Mouse (Mus musculus) forebrain, embryonic 11.5 days (tissue): ENCODE measurements around the gene Ackr2. TPM values are rescaled to one million over a fixed set of nuclear protein-coding genes. Genes with fewer than 3 reads are reported as not detected.

Experiments
- ATAC-seq: fragments of 200-750 bp; cut with Nextera tagmentation; replicated peaks from 2 replicates; pipeline ENCODE4 v1.8.0; 2017; ENCODE audit warnings: moderate TSS enrichment; ENCODE audit not compliant: low FRiP score
- DNase-seq: peaks from one replicate; pipeline ENCODE4 v3.0.0-alpha.2; 2017; ENCODE audit warnings: low spot score
- H3K27ac ChIP-seq: fragments of 300-500 bp; sonication (generic); 2 replicates; pipeline ENCODE4 v1.5.1; 2014; ENCODE audit warnings: low read depth, low read length
- H3K27me3 ChIP-seq: fragments of 300-500 bp; sonication (generic); 2 replicates; pipeline ENCODE4 v1.6.1; 2014; ENCODE audit warnings: mild to moderate bottlenecking, low read length, mixed read lengths; ENCODE audit not compliant: control insufficient read depth, insufficient read depth
- H3K36me3 ChIP-seq: fragments of 300-500 bp; sonication (generic); 2 replicates; pipeline ENCODE4 v1.6.1; 2014; ENCODE audit warnings: mild to moderate bottlenecking, low read length, moderate library complexity, mixed read lengths; ENCODE audit not compliant: control insufficient read depth, insufficient read depth
- H3K4me1 ChIP-seq: fragments of 300-500 bp; sonication (generic); replicated peaks from 2 replicates; pipeline ENCODE4 v1.6.1; 2014; ENCODE audit warnings: low read length, mixed read lengths; ENCODE audit not compliant: control insufficient read depth, insufficient read depth
- H3K4me2 ChIP-seq: fragments of 300-500 bp; sonication (generic); 2 replicates; pipeline ENCODE4 v1.6.1; 2014; ENCODE audit warnings: low read depth, mild to moderate bottlenecking, low read length, moderate library complexity, mixed read lengths; ENCODE audit not compliant: severe bottlenecking
- H3K4me3 ChIP-seq: fragments of 300-500 bp; sonication (generic); 2 replicates; pipeline ENCODE4 v1.5.1; 2014; ENCODE audit warnings: low read depth, low read length
- H3K9ac ChIP-seq: fragments of 300-500 bp; sonication (generic); 2 replicates; pipeline ENCODE4 v1.6.1; 2014; ENCODE audit warnings: low read length
- H3K9me3 ChIP-seq: fragments of 300-500 bp; sonication (generic); 2 replicates; pipeline ENCODE4 v1.6.1; 2016; ENCODE audit warnings: low read length, mixed read lengths; ENCODE audit not compliant: control insufficient read depth
- WGBS: fragments of 180-500 bp; shearing (Covaris S2); extraction: QIAGEN DNeasy Blood & Tissue Kit; methylation state at CpG from one replicate; pipeline ENCODE4 v1.1.7; 2014; 5-methylcytosine and 5-hydroxymethylcytosine counted together
- polyA plus RNA-seq: library from polyadenylated mRNA; unstranded; fragments of >200 nt; fragmentation: Nextera tagmentation; extraction: Ambion mirVana; gene quantifications from 2 replicates; pipeline ENCODE4 v1.2.1, GENCODE M21; 2014

Gene Ackr2
- polyA plus RNA-seq, 1 experiment from 2014 or later: 1.4 TPM

GRCm38 (mm10) chr9:121948431-121948830 is 50.3 kb downstream of the Ackr2 start:
- no peak for ATAC-seq
- H3K36me3 ChIP-seq: no peaks in the 10 kb centered on the region
- no peak overlapping the region for H3K4me3 ChIP-seq
- no peaks in the 10 kb centered on the region for H3K27me3 ChIP-seq
- H3K4me1 ChIP-seq: peaks cover 1% of the 10 kb centered on the region; the same call in 1 of the 2 replicates
- no peak overlapping the region for H3K27ac ChIP-seq
- no peak overlapping the region for H3K9ac ChIP-seq
- no peak overlapping the region for H3K4me2 ChIP-seq
- no peak for DNase-seq
- 87% methylated on average over 4 of the region's 4 CpGs for WGBS
- no peaks in the 10 kb centered on the region for H3K9me3 ChIP-seq

GRCm38 (mm10) chr9:121950418-121951113 is 52.4 kb downstream of the Ackr2 start, which contains the start of gene Fam198a:
Gene Fam198a, plus strand, starts transcription at chr9:121950988.
- peak within 1 kb of the TSS; percentile 28; the same call in 1 of the 2 replicates for H3K4me2 ChIP-seq
- no peak within 1 kb of the TSS for H3K4me3 ChIP-seq
- peak within 1 kb of the TSS; percentile 12; the same call in 1 of the 2 replicates for H3K27ac ChIP-seq
- H3K4me1 ChIP-seq: peaks cover 1% of the 10 kb centered on the region; the same call in 1 of the 2 replicates
- H3K9me3 ChIP-seq: no peaks in the 10 kb centered on the region
- ATAC-seq (peak; percentile 83), DNase-seq (peak; percentile 70)
- no peaks in the 10 kb centered on the region for H3K36me3 ChIP-seq
- H3K9ac ChIP-seq: peak within 1 kb of the TSS; percentile 7; the same call in 1 of the 2 replicates
- no peaks in the 10 kb centered on the region for H3K27me3 ChIP-seq
- WGBS: 19% methylated on average over 14 of the region's 14 CpGs

GRCm38 (mm10) chr9:121951114-121951423 is 52.9 kb downstream of the Ackr2 start:
- H3K4me3 ChIP-seq: no peak overlapping the region
- peaks cover 1% of the 10 kb centered on the region; the same call in 1 of the 2 replicates for H3K4me1 ChIP-seq
- no peaks in the 10 kb centered on the region for H3K9me3 ChIP-seq
- DNase-seq: no peak
- H3K27ac ChIP-seq: no peak overlapping the region
- H3K36me3 ChIP-seq: no peaks in the 10 kb centered on the region
- no peaks in the 10 kb centered on the region for H3K27me3 ChIP-seq
- 37% methylated on average over 4 of the region's 4 CpGs for WGBS
- H3K4me2 ChIP-seq: peak overlapping the region; percentile 28; the same call in 1 of the 2 replicates
- H3K9ac ChIP-seq: peak overlapping the region; percentile 7; the same call in 1 of the 2 replicates
- peak; percentile 63 for ATAC-seq

- DNase-seq (no peak), ATAC-seq (no peak)
- H3K27me3 ChIP-seq: no peaks in the 10 kb centered on the region
- WGBS: 87% methylated on average over 6 of the region's 6 CpGs
- H3K27ac ChIP-seq: no peak overlapping the region
- H3K4me2 ChIP-seq: no peak overlapping the region
- no peak overlapping the region for H3K4me3 ChIP-seq
- H3K9ac ChIP-seq: no peak overlapping the region
- no peaks in the 10 kb centered on the region for H3K9me3 ChIP-seq
- H3K4me1 ChIP-seq: peaks cover 1% of the 10 kb centered on the region; the same call in 1 of the 2 replicates
- no peaks in the 10 kb centered on the region for H3K36me3 ChIP-seq
These were observed 54.4 kb downstream of the Ackr2 start for GRCm38 (mm10) chr9:121952596-121952995.

- Histone ChIP-seq H3K9me3 (no peaks in the 10 kb centered on the region), H3K4me2 (no peak overlapping the region), H3K27me3 (no peaks in the 10 kb centered on the region), H3K4me1 (no peaks in the 10 kb centered on the region), H3K4me3 (no peak overlapping the region), H3K9ac (no peak overlapping the region), H3K27ac (no peak overlapping the region), H3K36me3 (no peaks in the 10 kb centered on the region)
- no peak for ATAC-seq
- 61% methylated on average over 7 of the region's 7 CpGs for WGBS
- no peak for DNase-seq
These were observed 61.9 kb downstream of the Ackr2 start for GRCm38 (mm10) chr9:121959966-121960635.

Other genes with a start within 250 kb of the Ackr2 start
- gene Sec22c, start 192.9 kb upstream of the Ackr2 start, polyA plus RNA-seq: 17.5 and 19.6 TPM in 2 replicates
- 90.3 and 94.3 TPM in 2 replicates for gene Ss18l2, start 188.0 kb upstream of the Ackr2 start, polyA plus RNA-seq
- 61.6 and 67.5 TPM in 2 replicates for gene Nktr, start 179.2 kb upstream of the Ackr2 start, polyA plus RNA-seq
- 9.4 and 12.0 TPM in 2 replicates for gene Zfp651, start 139.0 kb upstream of the Ackr2 start, polyA plus RNA-seq
- gene Klhl40, start 120.7 kb upstream of the Ackr2 start, polyA plus RNA-seq: 0.08 and 0.11 TPM in 2 replicates
- gene Hhatl, start 105.8 kb upstream of the Ackr2 start, polyA plus RNA-seq: 0.11 TPM in 1 of 2 replicates, not detected in the other
- gene Ccdc13, start 58.9 kb upstream of the Ackr2 start, polyA plus RNA-seq: 2.6 and 2.7 TPM in 2 replicates
- 170 and 184 TPM in 2 replicates for gene Higd1a, start 40.0 kb upstream of the Ackr2 start, polyA plus RNA-seq
- not detected in 2 replicates for gene Cyp8b1, start 17.9 kb downstream of the Ackr2 start, polyA plus RNA-seq
- gene Fam198a, start 52.6 kb downstream of the Ackr2 start, polyA plus RNA-seq: 0.31 and 0.40 TPM in 2 replicates
- 12.9 and 14.6 TPM in 2 replicates for gene Pomgnt2, start 98.8 kb downstream of the Ackr2 start, polyA plus RNA-seq
- 31.5 and 42.4 TPM in 2 replicates for gene Snrk, start 218.9 kb downstream of the Ackr2 start, polyA plus RNA-seq